Mouse (Mus musculus) liver, embryonic 14.5 days (tissue): Measurements from ENCODE around the gene Rapgef1.

ENCODE experiments used
- CTCF ChIP-seq: IDR thresholded peaks from 2 replicates; pipeline ENCODE4 v1.5.1; 2016; ENCODE audit warnings: antibody characterized with exemption, low read depth, control low read depth
- EP300 ChIP-seq: IDR thresholded peaks from 2 replicates; pipeline ENCODE4 v1.6.1; 2016; ENCODE audit warnings: antibody characterized with exemption, low read depth

GRCm38 (mm10) chr2:29674087-29674486, 54.6 kb downstream of the Rapgef1 start:
- TF ChIP-seq CTCF (no peak), EP300 (no peak)
